Mouse (Mus musculus): ENCODE data around the gene Krt20. TPM values are rescaled to one million over a fixed set of nuclear protein-coding genes. Genes with fewer than 3 reads are reported as not detected.

Gene Krt20
- polyA plus RNA-seq, 1 experiment: 1.0 TPM

DNA sequence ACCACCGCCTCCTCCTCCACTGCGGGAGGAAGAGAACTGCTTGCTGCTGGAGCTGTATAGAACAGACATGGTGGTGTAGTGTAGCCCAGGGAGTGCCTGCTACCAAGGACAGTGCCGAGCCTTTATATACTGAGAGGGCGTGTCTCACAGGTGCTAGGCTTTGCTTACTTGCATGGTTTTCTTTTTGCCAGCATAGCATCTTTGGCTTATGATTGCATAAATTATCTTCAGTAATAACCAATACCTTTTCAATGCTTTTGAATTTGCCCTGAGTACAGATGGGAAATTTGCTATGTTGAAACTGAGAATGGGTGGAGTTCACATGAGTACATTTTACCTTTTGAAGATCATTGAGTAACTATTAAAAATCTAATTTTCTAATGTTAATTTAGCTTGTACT lies 48.7 kb downstream of the Krt20 start, which contains the start of gene Krt10:
Krt10 (minus strand) TSS at position 101 of the 400 bp plus-strand sequence.
- Histone ChIP-seq H3K4me1 (replicated peaks; ENCODE audit: control insufficient read depth, insufficient read depth, low read length) (peaks cover 6% of the 10 kb centered on the region), H3K36me3 (ENCODE audit: control insufficient read depth, insufficient read depth, low read length) (no peaks in the 10 kb centered on the region), H3K4me3 (ENCODE audit: control insufficient read depth, insufficient read depth, low read length) (no peak within 1 kb of the TSS), H3K27me3 (ENCODE audit: control insufficient read depth, insufficient read depth, low read length) (no peaks in the 10 kb centered on the region), H3K27ac (ENCODE audit: control insufficient read depth, insufficient read depth, low read length) (no peak within 1 kb of the TSS)
- TF ChIP-seq POLR2A (IDR thresholded peaks at IDR 0.05; ENCODE audit: control insufficient read depth, extremely low read depth, insufficient read depth, low read length, poor library complexity): no peak
- WGBS: 86% methylated on average over 4 of the region's 4 CpGs
- DNase-seq: no peak

DNA sequence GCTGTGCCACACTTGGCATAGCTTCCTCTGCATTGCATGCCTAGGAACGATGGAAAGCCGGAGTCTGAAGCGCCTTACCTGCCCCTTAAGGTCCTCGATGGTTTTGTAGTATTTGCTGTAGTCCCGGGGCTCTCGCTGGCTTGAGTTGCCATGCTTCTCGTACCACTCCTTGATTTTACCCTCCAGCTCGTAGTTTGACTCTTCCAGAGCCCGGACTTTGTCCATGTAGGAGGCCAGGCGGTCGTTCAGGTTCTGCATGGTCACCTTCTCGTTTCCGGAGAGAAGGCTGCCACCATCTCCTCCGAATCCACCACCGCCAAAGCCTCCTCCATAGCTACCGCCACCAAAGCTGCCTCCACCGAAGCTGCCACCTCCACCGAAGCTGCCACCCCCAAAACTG lies 49.3 kb downstream of the Krt20 start:
- TF ChIP-seq POLR2A (IDR thresholded peaks at IDR 0.05; ENCODE audit: control insufficient read depth, extremely low read depth, insufficient read depth, low read length, poor library complexity) (no peak), CTCF (IDR thresholded peaks at IDR 0.05; ENCODE audit: borderline replicate concordance, control insufficient read depth, extremely low read depth, insufficient read depth, low read length, poor library complexity) (no peak)
- H3K4me1 ChIP-seq (replicated peaks; ENCODE audit: control insufficient read depth, insufficient read depth, low read length): peaks cover 6% of the 10 kb centered on the region
- no peak overlapping the region for H3K27ac ChIP-seq (ENCODE audit: control insufficient read depth, insufficient read depth, low read length)
- H3K4me3 ChIP-seq (ENCODE audit: control insufficient read depth, insufficient read depth, low read length): no peak overlapping the region
- H3K27me3 ChIP-seq (ENCODE audit: control insufficient read depth, insufficient read depth, low read length): no peaks in the 10 kb centered on the region
- H3K36me3 ChIP-seq (ENCODE audit: control insufficient read depth, insufficient read depth, low read length): no peaks in the 10 kb centered on the region
- no peak for DNase-seq
- 93% methylated on average over 18 of the region's 18 CpGs for WGBS

DNA sequence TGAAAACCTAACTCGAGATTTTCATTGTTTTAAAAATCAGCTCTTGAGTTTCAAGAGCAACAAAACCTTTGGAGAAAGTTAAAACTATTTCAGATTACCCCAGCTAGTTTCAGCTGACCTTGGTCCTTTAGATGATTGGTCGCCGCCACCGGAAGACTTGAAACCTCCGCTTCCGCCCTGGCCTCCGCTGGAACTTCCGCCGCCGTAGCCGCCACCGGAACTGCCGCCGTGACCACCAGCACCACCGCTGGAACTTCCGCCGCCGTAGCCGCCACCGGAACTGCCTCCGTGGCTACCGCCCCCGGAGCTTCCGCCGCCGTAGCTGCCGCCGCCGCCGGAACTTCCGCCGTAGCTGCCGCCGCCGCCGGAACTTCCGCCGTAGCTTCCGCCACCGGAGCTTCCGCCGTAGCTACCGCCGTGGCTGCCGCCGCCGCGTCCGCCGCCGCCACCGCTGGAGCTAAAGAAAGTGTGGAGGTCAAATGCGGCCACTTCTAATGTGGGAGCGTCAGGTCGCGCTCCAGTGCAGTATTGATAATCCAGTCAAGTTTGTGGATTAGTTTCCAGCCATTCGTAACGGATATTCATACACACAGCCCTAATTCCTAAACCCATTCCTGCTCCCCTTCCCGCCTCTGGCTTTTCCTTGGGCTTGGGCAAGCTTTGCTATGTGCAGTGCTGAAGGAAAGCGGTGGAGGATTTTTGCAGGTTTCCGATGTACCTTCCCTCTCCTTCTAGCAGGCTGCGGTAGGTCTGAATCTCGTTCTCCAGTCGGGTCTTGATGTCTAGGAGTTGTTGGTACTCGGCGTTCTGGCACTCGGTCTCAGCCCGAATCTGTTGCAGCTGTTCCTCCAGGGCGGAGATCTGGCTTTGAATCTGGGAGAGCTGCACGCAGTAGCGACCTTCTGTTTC lies 51.9 kb downstream of the Krt20 start:
- H3K4me3 ChIP-seq (ENCODE audit: control insufficient read depth, insufficient read depth, low read length): peak overlapping the region; percentile 66
- H3K27me3 ChIP-seq (ENCODE audit: control insufficient read depth, insufficient read depth, low read length): no peaks in the 10 kb centered on the region
- peaks cover 6% of the 10 kb centered on the region for H3K4me1 ChIP-seq (replicated peaks; ENCODE audit: control insufficient read depth, insufficient read depth, low read length)
- TF ChIP-seq CTCF (IDR thresholded peaks at IDR 0.05; ENCODE audit: borderline replicate concordance, control insufficient read depth, extremely low read depth, insufficient read depth, low read length, poor library complexity) (peak; percentile 38; the same call in 1 of the 2 replicates), POLR2A (IDR thresholded peaks at IDR 0.05; ENCODE audit: control insufficient read depth, extremely low read depth, insufficient read depth, low read length, poor library complexity) (peak; percentile 51; the same call in 1 of the 2 replicates)
- 4% methylated on average over 71 of the region's 71 CpGs for WGBS
- no peaks in the 10 kb centered on the region for H3K36me3 ChIP-seq (ENCODE audit: control insufficient read depth, insufficient read depth, low read length)
- DNase-seq: peak; percentile 67
- peak overlapping the region; percentile 53; the same call in 1 of the 2 replicates for H3K27ac ChIP-seq (ENCODE audit: control insufficient read depth, insufficient read depth, low read length)

DNA sequence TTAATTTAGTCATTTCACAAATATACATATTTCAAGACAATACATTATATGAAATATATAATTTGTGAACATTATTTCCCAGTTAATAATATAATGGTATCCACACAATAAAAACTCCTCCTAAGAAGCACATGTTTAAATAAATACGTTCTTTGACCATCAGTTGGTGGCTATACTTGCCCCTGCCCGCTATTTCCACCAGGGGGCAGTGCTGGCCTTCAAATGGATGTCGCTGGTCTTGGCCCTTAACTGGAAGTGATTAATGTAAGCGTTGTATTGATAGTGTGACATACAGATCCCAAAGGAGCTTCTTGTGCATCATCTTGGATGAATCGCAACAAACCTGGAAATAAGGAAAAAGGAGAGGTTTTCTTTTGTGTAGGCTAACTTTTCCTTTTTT lies 58.4 kb downstream of the Krt20 start:
- Histone ChIP-seq H3K4me3 (ENCODE audit: control insufficient read depth, insufficient read depth, low read length) (no peak overlapping the region), H3K36me3 (ENCODE audit: control insufficient read depth, insufficient read depth, low read length) (no peaks in the 10 kb centered on the region), H3K4me1 (replicated peaks; ENCODE audit: control insufficient read depth, insufficient read depth, low read length) (no peaks in the 10 kb centered on the region), H3K27ac (ENCODE audit: control insufficient read depth, insufficient read depth, low read length) (no peak overlapping the region), H3K27me3 (ENCODE audit: control insufficient read depth, insufficient read depth, low read length) (no peaks in the 10 kb centered on the region)
- 15% methylated on average over 5 of the region's 5 CpGs for WGBS
- peak; percentile 64 for DNase-seq
- no peak for TF ChIP-seq POLR2A (IDR thresholded peaks at IDR 0.05; ENCODE audit: control insufficient read depth, extremely low read depth, insufficient read depth, low read length, poor library complexity)
- no peak; the same call in 1 of the 2 replicates for TF ChIP-seq CTCF (IDR thresholded peaks at IDR 0.05; ENCODE audit: borderline replicate concordance, control insufficient read depth, extremely low read depth, insufficient read depth, low read length, poor library complexity)

Other genes starting within 250 kb of the Krt20 start
- gene Smarce1, start 207.1 kb downstream of the Krt20 start, polyA plus RNA-seq (2012; rRNA removed): 37.0 and 43.5 TPM in 2 replicates
- 0.23 and 0.40 TPM in 2 replicates for gene Krt222, start 194.1 kb downstream of the Krt20 start, polyA plus RNA-seq (2012; rRNA removed)
- gene Krt24, start 152.9 kb downstream of the Krt20 start, polyA plus RNA-seq (2012; rRNA removed): 0.10 and 0.12 TPM in 2 replicates
- gene Krt25, start 115.2 kb downstream of the Krt20 start, polyA plus RNA-seq (2012; rRNA removed): 0.16 and 0.18 TPM in 2 replicates
- not detected in 2 replicates for gene Krt26, start 100.2 kb downstream of the Krt20 start, polyA plus RNA-seq (2012; rRNA removed)
- gene Krt27, start 87.0 kb downstream of the Krt20 start, polyA plus RNA-seq (2012; rRNA removed): 0.05 and 0.13 TPM in 2 replicates
- gene Krt28, start 63.2 kb downstream of the Krt20 start, polyA plus RNA-seq (2012; rRNA removed): not detected in 2 replicates
- gene Krt10, start 48.8 kb downstream of the Krt20 start, polyA plus RNA-seq (2012; rRNA removed): 4.9 and 6.4 TPM in 2 replicates
- gene Krt12, start 15.9 kb downstream of the Krt20 start, polyA plus RNA-seq (2012; rRNA removed): 0.27 and 0.34 TPM in 2 replicates
- gene Krt23, start 55.0 kb upstream of the Krt20 start, polyA plus RNA-seq (2012; rRNA removed): 1.5 and 1.7 TPM in 2 replicates
- gene Krt39, start 83.2 kb upstream of the Krt20 start, polyA plus RNA-seq (2012; rRNA removed): 0.11 TPM in 1 of 2 replicates, not detected in the other
- gene Krt40, start 105.0 kb upstream of the Krt20 start, polyA plus RNA-seq (2012; rRNA removed): 0.09 TPM in 1 of 2 replicates, not detected in the other
- gene Krtap3-3, start 112.7 kb upstream of the Krt20 start, polyA plus RNA-seq (2012; rRNA removed): 0.46 and 0.66 TPM in 2 replicates
- 0.15 and 0.19 TPM in 2 replicates for gene Krtap3-2, start 118.7 kb upstream of the Krt20 start, polyA plus RNA-seq (2012; rRNA removed)
- not detected in 2 replicates for gene Gm11939, start 121.3 kb upstream of the Krt20 start, polyA plus RNA-seq (2012; rRNA removed)
- gene Krtap3-1, start 128.5 kb upstream of the Krt20 start, polyA plus RNA-seq (2012; rRNA removed): 0.43 and 0.81 TPM in 2 replicates
- gene Krtap1-5, start 142.9 kb upstream of the Krt20 start, polyA plus RNA-seq (2012; rRNA removed): not detected in 2 replicates
- not detected in 2 replicates for gene Krtap1-4, start 145.5 kb upstream of the Krt20 start, polyA plus RNA-seq (2012; rRNA removed)
- gene Krtap1-3, start 153.2 kb upstream of the Krt20 start, polyA plus RNA-seq (2012; rRNA removed): not detected in 2 replicates
- gene Krtap9-3, start 160.0 kb upstream of the Krt20 start, polyA plus RNA-seq (2012; rRNA removed): not detected in 2 replicates
- 0.33 TPM in 1 of 2 replicates, not detected in the other for gene Gm11938, start 165.2 kb upstream of the Krt20 start, polyA plus RNA-seq (2012; rRNA removed)
- not detected in 2 replicates for gene Gm11937, start 172.0 kb upstream of the Krt20 start, polyA plus RNA-seq (2012; rRNA removed)
- 0.22 and 0.37 TPM in 2 replicates for gene Krtap2-4, start 176.7 kb upstream of the Krt20 start, polyA plus RNA-seq (2012; rRNA removed)
- gene Gm11562, start 182.3 kb upstream of the Krt20 start, polyA plus RNA-seq (2012; rRNA removed): not detected in 2 replicates
- not detected in 2 replicates for gene Krtap4-1, start 190.1 kb upstream of the Krt20 start, polyA plus RNA-seq (2012; rRNA removed)
- not detected in 2 replicates for gene Krtap4-2, start 196.9 kb upstream of the Krt20 start, polyA plus RNA-seq (2012; rRNA removed)
- not detected in 2 replicates for gene Krtap4-7, start 205.9 kb upstream of the Krt20 start, polyA plus RNA-seq (2012; rRNA removed)
- not detected in 2 replicates for gene Gm11555, start 212.1 kb upstream of the Krt20 start, polyA plus RNA-seq (2012; rRNA removed)
- not detected in 2 replicates for gene Gm11563, start 220.8 kb upstream of the Krt20 start, polyA plus RNA-seq (2012; rRNA removed)
- not detected in 2 replicates for gene Krtap4-6, start 227.8 kb upstream of the Krt20 start, polyA plus RNA-seq (2012; rRNA removed)

Data from thymus, adult 2 months (tissue).